Mouse (Mus musculus) B cell, adult 2 months (primary cell): ENCODE measurements around the gene Sema4c.

Source experiments
- DNase-seq, 2 experiments: peaks; one replicate each; pipeline ENCODE4 v3.0.0; 2022

Gene Sema4c

GRCm38 (mm10) chr1:36558031-36558993, at the start of gene Sema4c:
Sema4c (minus strand) TSS chr1:36558349.
- DNase-seq, result peak; percentile 58 to 65

DNA sequence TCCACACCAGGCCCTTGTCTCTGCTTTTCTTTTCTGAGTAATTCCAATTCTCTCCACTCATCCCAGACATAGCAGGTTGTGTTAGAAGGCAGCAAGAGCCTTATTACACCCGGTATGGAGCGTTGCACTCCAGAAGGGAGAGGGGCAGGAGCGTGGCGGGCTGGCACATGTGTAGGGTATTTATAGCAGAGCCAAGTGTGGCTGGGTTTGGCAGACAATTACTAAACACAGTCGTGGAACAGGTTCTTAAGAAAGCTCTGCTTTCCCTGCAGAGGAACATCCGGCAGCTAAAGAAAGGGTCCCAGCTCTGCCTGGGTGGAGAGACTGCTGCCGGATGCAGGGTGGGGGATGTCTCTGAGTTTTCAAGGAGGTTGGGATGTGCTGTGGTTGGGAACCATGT, 48.8 kb upstream of the Sema4c start:
- no peak for DNase-seq

GRCm38 (mm10) chr1:36604254-36605156, 46.4 kb upstream of the Sema4c start:
- DNase-seq, result no peak

DNA sequence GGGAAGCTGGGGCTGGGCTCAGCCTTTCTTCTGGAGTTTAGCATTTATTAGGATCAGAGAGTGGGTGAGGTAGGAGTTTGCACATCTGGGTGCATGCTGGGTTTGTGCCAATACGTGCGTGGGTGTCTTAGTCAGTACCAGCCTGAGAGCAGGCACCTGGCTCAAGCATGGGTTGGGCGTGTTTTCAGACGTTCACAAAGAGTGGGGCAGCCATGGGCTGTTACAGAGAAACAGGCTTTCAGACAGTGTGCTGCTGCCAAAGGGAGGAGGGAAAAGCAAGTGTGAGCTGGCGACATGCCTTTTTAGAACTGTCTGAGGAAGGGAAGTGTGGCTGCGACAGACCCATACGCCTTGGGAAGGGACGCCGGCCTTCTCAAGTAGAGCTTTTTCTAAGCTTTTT, 45.2 kb upstream of the Sema4c start:
- no peak for DNase-seq

- DNase-seq, result no peak
These were observed 44.1 kb upstream of the Sema4c start for GRCm38 (mm10) chr1:36602271-36602670.

DNA sequence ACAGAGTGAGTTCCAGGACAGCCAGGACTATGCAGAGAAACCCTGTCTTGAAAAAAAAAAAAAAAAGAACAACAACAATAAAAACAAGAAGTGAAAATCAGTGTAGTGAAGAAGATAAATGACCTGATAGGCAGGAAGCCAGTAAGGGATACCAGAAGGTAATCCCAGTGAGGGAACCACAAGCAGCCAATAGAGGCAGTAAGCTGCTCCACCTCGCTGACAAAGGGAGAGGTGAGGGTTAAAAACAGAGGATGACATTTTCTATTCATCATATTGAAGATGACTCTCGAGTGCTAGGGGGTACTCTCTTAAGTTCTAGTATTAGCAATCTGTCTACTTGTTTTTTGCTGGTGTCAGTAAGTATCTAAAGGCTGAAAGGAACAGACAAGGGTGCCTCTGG, 40.3 kb upstream of the Sema4c start:
- no peak for DNase-seq

- DNase-seq, result no peak
These were observed 38.0 kb upstream of the Sema4c start for GRCm38 (mm10) chr1:36596114-36596513.

- DNase-seq, result no peak
These were observed 37.2 kb upstream of the Sema4c start for GRCm38 (mm10) chr1:36595167-36595931.

GRCm38 (mm10) chr1:36593099-36593498, 35.0 kb upstream of the Sema4c start:
- DNase-seq, result no peak

GRCm38 (mm10) chr1:36591408-36591807, 33.3 kb upstream of the Sema4c start:
- no peak for DNase-seq

- no peak for DNase-seq
These were observed 32.5 kb upstream of the Sema4c start for GRCm38 (mm10) chr1:36590664-36591063.

DNA sequence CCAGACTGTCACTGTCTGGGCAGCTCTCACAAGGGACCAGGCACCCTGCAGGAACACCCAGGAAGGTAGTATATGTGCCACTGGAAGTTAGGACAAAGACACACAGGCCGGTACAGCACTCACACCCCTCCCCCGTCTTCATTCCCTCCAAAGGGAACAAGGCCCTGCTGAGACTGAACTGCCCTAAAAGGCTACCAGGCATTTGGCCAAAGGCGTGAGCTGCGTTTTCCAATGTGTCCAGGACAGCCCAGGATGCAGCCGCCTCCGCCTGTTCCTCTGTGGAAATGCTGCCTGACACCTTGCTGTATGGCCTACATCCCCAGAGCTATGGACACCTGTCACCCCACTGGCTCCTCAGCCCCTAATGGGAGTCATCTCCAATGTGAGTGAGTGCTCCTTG, 31.3 kb upstream of the Sema4c start:
- DNase-seq, result no peak

DNA sequence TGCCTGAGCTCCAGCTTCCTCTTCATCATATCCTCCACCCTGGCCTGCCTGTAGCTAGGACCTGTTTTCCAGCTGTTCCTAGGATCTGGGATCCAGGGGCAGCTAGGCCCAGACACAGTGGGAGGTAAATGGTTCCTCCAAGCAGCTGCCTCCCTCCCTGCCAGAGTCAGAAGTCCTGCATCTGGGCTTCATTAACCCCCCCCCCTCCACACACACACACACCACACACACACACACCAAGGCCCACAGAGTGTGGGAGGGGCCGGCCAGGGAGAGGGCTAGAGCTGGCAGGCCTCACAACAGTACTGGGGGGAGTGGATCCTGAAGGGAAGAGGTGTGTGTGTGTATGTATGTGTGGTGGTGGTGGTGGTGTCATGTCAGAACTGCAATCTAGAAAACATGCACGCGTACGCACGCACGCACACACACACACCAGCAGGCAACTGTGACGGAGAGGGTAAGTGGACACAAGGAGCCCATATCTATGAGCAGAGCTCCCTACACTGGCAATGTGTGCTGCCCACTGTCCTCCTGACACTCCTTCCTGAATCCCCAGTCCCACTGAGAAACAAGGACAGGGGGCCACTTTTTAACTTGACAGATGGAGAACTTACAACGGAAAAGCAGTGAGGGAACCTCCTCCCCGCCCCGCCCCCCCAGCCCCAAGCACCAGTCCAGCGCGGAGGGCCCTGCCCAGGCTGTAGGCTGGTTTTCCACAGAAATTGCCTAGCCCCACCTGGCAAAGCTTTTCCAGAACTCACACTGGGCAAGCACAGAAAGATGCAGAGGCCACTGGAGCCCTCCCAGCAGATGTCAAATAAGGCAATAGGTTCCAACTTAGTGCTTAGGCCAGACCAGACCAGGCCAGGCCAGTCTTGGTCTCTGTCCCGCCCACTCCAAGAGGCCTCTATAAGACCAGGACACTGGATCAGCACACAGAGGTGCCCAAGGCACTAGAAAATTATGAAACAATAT, 30.6 kb upstream of the Sema4c start:
- DNase-seq, result no peak

- DNase-seq, result no peak
These were observed 29.7 kb upstream of the Sema4c start for GRCm38 (mm10) chr1:36587860-36588259.

GRCm38 (mm10) chr1:36586288-36586687, 28.1 kb upstream of the Sema4c start:
- no peak for DNase-seq

- no peak for DNase-seq
These were observed 25.4 kb upstream of the Sema4c start for GRCm38 (mm10) chr1:36583408-36584116.

DNA sequence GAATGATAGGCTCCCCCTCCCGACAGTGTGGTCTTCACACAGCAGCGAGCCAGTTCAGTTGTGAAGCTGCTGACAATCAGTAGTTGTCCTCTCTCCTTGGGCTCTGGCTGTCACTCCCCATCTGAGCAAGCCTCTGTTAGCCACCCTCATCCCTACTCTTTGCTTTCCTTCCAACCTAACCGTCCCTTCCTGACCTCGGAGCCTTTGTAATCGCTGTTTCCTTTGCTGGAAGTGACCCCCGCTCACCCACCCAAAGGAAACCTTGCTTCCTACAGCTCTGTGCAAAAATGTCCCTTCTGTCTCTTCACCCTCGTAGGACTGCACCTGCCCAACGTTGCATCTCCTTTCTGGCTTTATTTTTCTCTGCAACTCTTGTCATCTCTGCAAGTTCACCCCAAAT, 24.1 kb upstream of the Sema4c start:
- DNase-seq, result no peak

- DNase-seq, result no peak
These were observed 23.1 kb upstream of the Sema4c start for GRCm38 (mm10) chr1:36581260-36581659.

GRCm38 (mm10) chr1:36580384-36581207, 22.4 kb upstream of the Sema4c start:
- no peak for DNase-seq

GRCm38 (mm10) chr1:36579974-36580383, 21.8 kb upstream of the Sema4c start:
- no peak for DNase-seq
